Mouse (Mus musculus) kidney, adult 2 months (tissue): ENCODE measurements at regions not wholly inside any gene's neighbourhood (a gene's known extent, or its start where the extent isn't known, plus 50 kb on each side); places are given as distances from the start of the nearest gene placed in this dataset.

Experiments
- DNase-seq: peaks from one replicate; pipeline ENCODE4 v3.0.0; 2021
- H3K27ac ChIP-seq: fragments of 200-500 bp; 2 replicates; pipeline ENCODE4 v1.5.1; 2012; ENCODE audit warnings: low read depth, low read length, control low read depth, inconsistent platforms; ENCODE audit not compliant: insufficient read depth
- H3K27me3 ChIP-seq: fragments of 200-500 bp; replicated peaks from 2 replicates; pipeline ENCODE4 v1.6.1; 2012; ENCODE audit warnings: mild to moderate bottlenecking, moderate library complexity, low read length, inconsistent platforms; ENCODE audit not compliant: control insufficient read depth, insufficient read depth
- H3K36me3 ChIP-seq: fragments of 200-500 bp; 2 replicates; pipeline ENCODE4 v1.6.1; 2012; ENCODE audit warnings: mild to moderate bottlenecking, moderate library complexity, low read length, inconsistent platforms; ENCODE audit not compliant: control insufficient read depth, insufficient read depth
- H3K4me1 ChIP-seq: fragments of 200-500 bp; 2 replicates; pipeline ENCODE4 v1.6.1; 2011; ENCODE audit warnings: low read length; ENCODE audit not compliant: control insufficient read depth, insufficient read depth
- H3K4me3 ChIP-seq: fragments of 200-500 bp; 2 replicates; pipeline ENCODE4 v1.5.1; 2011; ENCODE audit warnings: mild to moderate bottlenecking, low read depth, low read length, control low read depth; ENCODE audit not compliant: insufficient read depth
- CTCF ChIP-seq: fragments of 200-500 bp; conservative IDR thresholded peaks from 2 replicates; pipeline ENCODE4 v1.5.1; 2011; ENCODE audit warnings: low read depth, mild to moderate bottlenecking, control low read depth, low read length, moderate library complexity, mixed read lengths; ENCODE audit not compliant: insufficient read depth, insufficient read length
- POLR2A ChIP-seq: fragments of 200-500 bp; IDR thresholded peaks from one replicate; pipeline ENCODE4 v1.6.1; 2011; ENCODE audit warnings: low read depth, low read length, control low read depth
- WGBS: fragments of 180-500 bp; shearing (Covaris S2); methylation state at CpG from one replicate; pipeline ENCODE4 v1.1.7; 2018; 5-methylcytosine and 5-hydroxymethylcytosine counted together

DNA sequence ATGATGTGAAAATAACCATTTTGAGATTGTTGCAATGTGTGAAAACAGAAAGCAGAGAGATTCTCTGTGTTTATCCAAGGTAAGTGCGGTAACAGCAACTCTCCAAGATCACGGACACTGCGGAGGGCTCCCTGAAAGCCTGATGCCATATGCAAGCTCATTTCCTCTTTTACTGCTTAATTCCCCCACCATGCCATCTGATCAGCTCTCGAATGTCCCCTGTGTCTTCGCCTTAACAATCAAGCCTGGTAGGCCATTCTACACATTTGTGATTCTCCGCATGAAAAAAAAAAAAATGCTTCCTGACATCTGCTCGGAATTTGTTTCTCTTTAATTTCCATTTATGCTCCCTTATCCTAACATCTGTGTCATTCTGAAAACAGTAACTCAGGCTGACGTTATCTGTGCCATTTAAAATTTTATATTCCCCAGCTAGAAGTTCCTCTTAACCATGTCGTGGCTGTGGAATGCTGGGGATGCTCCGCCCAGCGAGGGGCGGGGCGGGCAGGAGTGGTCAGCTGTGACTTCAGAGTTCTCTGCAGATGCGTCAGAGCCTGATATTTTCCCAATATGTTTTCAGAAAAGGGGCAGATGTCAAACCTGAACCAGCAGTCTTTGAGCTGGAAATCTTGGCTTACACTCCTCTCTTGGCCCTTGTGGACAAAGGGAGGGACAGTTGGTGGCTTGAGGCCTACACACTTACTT is 144.5 kb upstream of the Tox3 start:
- no peaks in the 10 kb centered on the region for H3K4me1 ChIP-seq
- no peak for DNase-seq
- H3K27me3 ChIP-seq = no peaks in the 10 kb centered on the region
- H3K4me3 ChIP-seq = no peak overlapping the region
- no peak overlapping the region for H3K27ac ChIP-seq
- 63% methylated on average over 14 of the region's 14 CpGs for WGBS
- H3K36me3 ChIP-seq = no peaks in the 10 kb centered on the region
- TF ChIP-seq POLR2A (no peak), CTCF (no peak)

DNA sequence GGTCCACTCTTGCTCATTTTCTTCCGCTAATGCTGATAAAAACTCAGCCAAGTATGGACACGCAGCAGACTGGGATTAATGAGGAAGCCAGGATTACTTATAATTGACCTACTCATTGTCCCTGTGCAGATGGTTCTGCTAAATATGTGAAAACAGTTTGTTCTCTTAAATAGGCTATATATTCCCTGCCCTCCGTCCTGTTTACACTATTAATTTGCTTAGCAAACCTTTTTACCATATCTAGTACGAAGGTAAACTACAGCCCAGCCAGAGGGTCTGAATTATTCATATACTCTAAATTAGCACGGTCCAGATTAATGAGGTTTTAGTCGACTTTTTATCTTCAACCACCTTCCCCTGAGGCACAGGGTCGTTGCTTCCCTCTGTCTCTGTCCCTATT is 143.5 kb upstream of the Tox3 start:
- TF ChIP-seq CTCF (no peak), POLR2A (no peak)
- no peak for DNase-seq
- no peaks in the 10 kb centered on the region for H3K4me1 ChIP-seq
- no peaks in the 10 kb centered on the region for H3K36me3 ChIP-seq
- no peaks in the 10 kb centered on the region for H3K27me3 ChIP-seq
- no peak overlapping the region for H3K27ac ChIP-seq
- no peak overlapping the region for H3K4me3 ChIP-seq
- WGBS = 63% methylated on average over 7 of the region's 7 CpGs

DNA sequence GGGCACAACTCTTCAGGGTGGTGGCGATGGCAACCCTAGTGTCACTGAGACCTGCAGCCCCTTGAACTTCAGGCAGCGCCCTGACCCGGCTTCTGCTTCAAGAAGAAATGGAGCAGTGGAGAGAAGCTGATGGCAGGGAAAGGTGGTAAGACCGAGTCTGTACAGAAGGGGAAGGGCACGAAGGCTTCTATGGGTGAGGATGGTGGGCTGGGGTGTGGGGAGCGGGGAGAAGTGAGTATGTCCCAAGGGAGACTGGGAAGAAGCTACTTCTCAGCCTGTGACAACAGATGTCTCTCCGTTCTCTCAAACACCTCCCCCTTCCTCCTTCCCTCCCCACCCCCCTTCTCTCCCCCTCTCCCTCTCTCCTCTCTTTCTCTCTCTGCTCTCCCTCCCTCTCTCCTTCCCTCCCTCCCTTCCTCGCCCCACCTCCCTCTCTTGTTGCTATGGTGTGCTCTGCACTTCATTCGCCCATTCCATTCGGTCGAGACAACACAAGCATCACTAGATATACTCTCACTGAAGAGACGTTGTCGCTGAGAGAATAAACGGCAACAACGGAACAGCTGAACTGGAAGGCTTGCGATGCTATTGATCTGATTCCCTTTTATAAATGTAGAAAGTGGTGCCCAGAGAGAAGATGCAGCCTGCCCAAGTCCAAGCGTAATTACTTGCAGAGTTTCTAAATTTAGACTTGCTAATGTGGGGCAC is 142.7 kb upstream of the Tox3 start:
- Histone ChIP-seq H3K4me1 (no peaks in the 10 kb centered on the region), H3K27ac (no peak overlapping the region), H3K4me3 (no peak overlapping the region), H3K27me3 (no peaks in the 10 kb centered on the region), H3K36me3 (no peaks in the 10 kb centered on the region)
- no peak for DNase-seq
- WGBS = 71% methylated on average over 17 of the region's 17 CpGs
- TF ChIP-seq POLR2A (no peak), CTCF (no peak)

DNA sequence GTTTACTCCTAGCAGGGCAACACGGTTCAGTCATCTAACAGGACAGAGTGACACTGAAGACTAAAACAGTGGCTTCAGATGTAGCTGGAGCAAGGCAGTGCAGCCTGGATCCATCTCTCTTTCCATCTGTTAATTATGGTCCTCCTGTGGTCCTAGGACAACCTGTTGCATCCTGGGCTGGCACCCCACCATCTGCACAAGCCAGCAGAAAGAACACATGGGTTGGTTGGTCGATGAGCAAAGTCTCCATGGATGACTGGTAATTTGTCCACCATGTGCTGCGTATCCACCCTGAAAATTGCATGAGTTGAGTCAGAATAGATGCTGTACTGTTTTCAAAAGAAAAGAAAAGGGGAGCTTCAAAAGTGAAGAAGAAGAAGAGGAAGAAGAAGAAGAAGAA is 138.4 kb upstream of the Tox3 start:
- Histone ChIP-seq H3K4me1 (no peaks in the 10 kb centered on the region), H3K27me3 (no peaks in the 10 kb centered on the region), H3K36me3 (no peaks in the 10 kb centered on the region), H3K4me3 (no peak overlapping the region), H3K27ac (no peak overlapping the region)
- no peak for DNase-seq
- no peak for TF ChIP-seq CTCF
- no peak for TF ChIP-seq POLR2A
- 76% methylated on average over 3 of the region's 3 CpGs for WGBS

DNA sequence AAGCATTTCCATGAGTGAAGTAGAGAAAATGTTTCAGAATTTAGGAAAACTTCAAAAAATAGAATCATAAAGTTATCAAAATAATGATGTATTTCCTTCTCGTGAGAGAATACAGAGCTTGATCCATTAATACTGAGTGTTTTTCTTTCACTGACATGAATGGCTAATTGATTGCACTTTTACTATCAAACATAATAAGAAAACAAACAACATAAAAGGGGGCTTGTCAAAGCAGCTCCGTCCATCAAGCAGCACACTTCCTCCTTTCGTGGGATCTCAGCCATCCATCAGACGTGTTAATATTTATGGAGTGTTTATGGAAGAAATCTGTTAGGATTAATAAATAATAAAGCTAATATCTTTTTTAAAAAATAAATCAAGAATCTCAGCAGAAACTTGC is 130.0 kb upstream of the Tox3 start:
- H3K4me1 ChIP-seq = no peaks in the 10 kb centered on the region
- H3K4me3 ChIP-seq = no peak overlapping the region
- no peak overlapping the region for H3K27ac ChIP-seq
- H3K36me3 ChIP-seq = no peaks in the 10 kb centered on the region
- DNase-seq = no peak
- WGBS = 53% methylated on average over 4 of the region's 4 CpGs
- no peaks in the 10 kb centered on the region; the same call in 1 of the 2 replicates for H3K27me3 ChIP-seq
- TF ChIP-seq POLR2A (no peak), CTCF (no peak)

DNA sequence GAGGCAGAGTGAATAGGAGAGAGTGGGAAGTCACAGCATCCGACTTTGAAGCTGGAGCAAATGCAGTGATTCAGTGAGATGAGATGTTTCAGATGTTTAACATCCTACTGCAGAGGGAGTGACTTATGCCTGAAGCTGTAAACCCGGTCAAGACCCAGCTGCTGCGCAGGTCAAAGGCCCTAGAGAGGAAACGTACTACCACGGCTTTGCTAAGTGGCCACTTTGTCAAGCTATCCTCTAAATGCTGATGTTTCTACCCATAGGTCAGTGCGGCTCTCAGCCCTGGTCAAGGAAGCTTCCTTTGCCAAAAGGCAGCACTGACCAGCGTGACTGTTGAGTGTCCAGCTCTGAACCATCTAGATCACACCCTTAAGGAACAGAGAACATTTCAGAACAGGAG is 125.9 kb upstream of the Tox3 start:
- no peak for DNase-seq
- no peak overlapping the region for H3K27ac ChIP-seq
- TF ChIP-seq CTCF (no peak), POLR2A (no peak)
- WGBS = 32% methylated on average over 7 of the region's 7 CpGs
- H3K4me3 ChIP-seq = no peak overlapping the region
- no peaks in the 10 kb centered on the region for H3K36me3 ChIP-seq
- no peaks in the 10 kb centered on the region for H3K4me1 ChIP-seq
- H3K27me3 ChIP-seq = no peaks in the 10 kb centered on the region; the same call in 1 of the 2 replicates

DNA sequence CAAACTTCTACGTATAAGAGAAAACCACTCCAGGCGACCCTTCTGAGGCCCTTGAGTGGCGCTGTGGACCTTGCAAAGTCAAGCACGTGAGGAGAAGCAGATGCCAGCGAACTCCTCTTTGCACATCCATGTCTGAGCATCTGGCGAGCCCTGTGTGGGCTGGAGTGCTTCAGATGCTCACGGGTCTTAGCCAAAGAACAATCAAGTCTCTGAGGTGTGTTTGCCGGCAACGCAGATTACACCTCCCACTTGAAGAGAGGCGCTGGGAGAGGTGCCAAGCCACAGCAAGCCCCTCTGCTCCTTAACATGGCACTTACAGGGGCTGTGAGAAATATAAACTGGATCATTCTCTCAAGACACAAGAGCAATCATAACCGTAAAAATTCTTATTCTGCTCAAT is 122.7 kb upstream of the Tox3 start:
- Histone ChIP-seq H3K4me3 (no peak overlapping the region), H3K4me1 (no peaks in the 10 kb centered on the region), H3K36me3 (no peaks in the 10 kb centered on the region), H3K27ac (no peak overlapping the region), H3K27me3 (no peaks in the 10 kb centered on the region)
- no peak for TF ChIP-seq CTCF
- no peak for TF ChIP-seq POLR2A
- 79% methylated on average over 11 of the region's 11 CpGs for WGBS
- no peak for DNase-seq
